Mouse (Mus musculus) embryonic fibroblast, embryonic 13.5 days (primary cell): ENCODE measurements around the gene Gse1.

ENCODE experiments used
- CTCF ChIP-seq: IDR thresholded peaks from 2 replicates; pipeline ENCODE4 v1.5.1; 2011; ENCODE audit warnings: mild to moderate bottlenecking, control low read depth, low read length, moderate library complexity, borderline replicate concordance; ENCODE audit not compliant: insufficient read depth
- POLR2A ChIP-seq: IDR thresholded peaks from 2 replicates; pipeline ENCODE4 v1.6.1; 2011; ENCODE audit warnings: low read depth, mild to moderate bottlenecking, control low read depth, low read length, moderate library complexity

GRCm38 (mm10) chr8:120213939-120214338 lies 14.3 kb upstream of the Gse1 start:
- no peak for TF ChIP-seq CTCF
- TF ChIP-seq POLR2A: no peak
